Mouse (Mus musculus) kidney, postnatal 25 days (tissue): ENCODE data around the gene Ccdc88a.

Source experiments
- DNase-seq, 2 experiments: peaks; one replicate each; pipeline ENCODE4 v3.0.0; 2021; ENCODE audit warnings: mixed read lengths in 2 of 2

The Ccdc88a gene

GRCm38 (mm10) chr11:29549425-29549778 is 175.9 kb downstream of the Ccdc88a start:
- DNase-seq = no peak
